Mouse (Mus musculus) ES-E14 (cell line): ENCODE results near the gene Olfr678. TPM values are rescaled to one million over a fixed set of nuclear protein-coding genes. Genes with fewer than 3 reads are reported as not detected.
"Not testable (repeated sequence)": the region's sequence is repeated elsewhere in the genome, so short reads cannot be mapped to it uniquely, and the experiment has no call there.

Source experiments
- DNase-seq: peaks from one replicate; pipeline ENCODE4 v3.0.0-alpha.2; 2013; ENCODE audit warnings: low read depth, low spot score
- H3K27ac ChIP-seq: 2 replicates; pipeline ENCODE4 v1.5.1; 2012; ENCODE audit warnings: low read depth, mild to moderate bottlenecking, low read length, moderate library complexity, mixed read lengths; ENCODE audit not compliant: poor library complexity, insufficient read depth, severe bottlenecking
- H3K36me3 ChIP-seq: 2 replicates; pipeline ENCODE4 v1.6.1; 2012; ENCODE audit warnings: mild to moderate bottlenecking, low read length, moderate library complexity, mixed read lengths; ENCODE audit not compliant: control insufficient read depth, poor library complexity, insufficient read depth, severe bottlenecking
- H3K4me1 ChIP-seq, 2 experiments: fragments of 150-350 bp in 1 of 2; sonication (generic) in 1 of 2; 2 replicates each; pipeline ENCODE4 v1.6.1; 2012; ENCODE audit warnings: low read length in 2 of 2, mild to moderate bottlenecking in 1 of 2, mixed read lengths in 1 of 2; ENCODE audit not compliant: control insufficient read depth in 2 of 2, insufficient read depth in 2 of 2, poor library complexity in 1 of 2
- H3K4me3 ChIP-seq, 2 experiments: fragments of 150-350 bp in 1 of 2; sonication (generic) in 1 of 2; 2 replicates each; pipeline ENCODE4 v1.5.1; 2012; ENCODE audit warnings: low read length in 2 of 2, low read depth in 1 of 2, mild to moderate bottlenecking in 1 of 2, mixed read lengths in 1 of 2; ENCODE audit not compliant: insufficient read depth in 1 of 2, poor library complexity in 1 of 2, severe bottlenecking in 1 of 2
- H3K9ac ChIP-seq: 2 replicates; pipeline ENCODE4 v1.6.1; 2012; ENCODE audit warnings: low read depth, mild to moderate bottlenecking, low read length, mixed read lengths; ENCODE audit not compliant: poor library complexity, insufficient read depth, severe bottlenecking
- H3K9me3 ChIP-seq: fragments of 150-350 bp; sonication (generic); 2 replicates; pipeline ENCODE4 v1.6.1; 2012; ENCODE audit warnings: low read depth, mild to moderate bottlenecking, low read length; ENCODE audit not compliant: control insufficient read depth, insufficient read depth
- CHD2 ChIP-seq: IDR thresholded peaks from 2 replicates; pipeline ENCODE4 v1.6.1; 2014; ENCODE audit warnings: mild to moderate bottlenecking, low read depth, low read length, inconsistent platforms
- HCFC1 ChIP-seq: IDR thresholded peaks from 2 replicates; pipeline ENCODE4 v1.6.1; 2012; ENCODE audit warnings: low read length, inconsistent platforms, borderline replicate concordance; ENCODE audit not compliant: insufficient read depth
- MAFK ChIP-seq: IDR thresholded peaks from 2 replicates; pipeline ENCODE4 v1.6.1; 2014; ENCODE audit warnings: mild to moderate bottlenecking, low read depth, low read length, inconsistent platforms; ENCODE audit not compliant: insufficient read depth
- ZC3H11A ChIP-seq: IDR thresholded peaks from 2 replicates; pipeline ENCODE4 v1.6.1; 2012; ENCODE audit warnings: low read depth, mild to moderate bottlenecking, inconsistent platforms, low read length, borderline replicate concordance
- ZNF384 ChIP-seq: IDR thresholded peaks from 2 replicates; pipeline ENCODE4 v1.6.1; 2012; ENCODE audit warnings: low read depth, low read length, inconsistent platforms
- in situ Hi-C, 2 experiments: fragments of 600-800 bp; cut with MboI; formaldehyde crosslinking; loops; one replicate each; pipeline ENCODE4 v1.15.1; 2025; ENCODE audit warnings: low sequenced_read_pairs in 2 of 2, inconsistent platforms in 1 of 2; ENCODE audit not compliant: unreplicated experiment in 2 of 2
- total RNA-seq: library from RNA; depleted of rRNA; stranded (reverse); fragments of 300-350 nt; gene quantifications from 2 replicates; pipeline ENCODE4 v1.2.3, GENCODE M21; 2012; rRNA removed

Gene Olfr678
- total RNA-seq, 1 experiment: not detected

GRCm38 (mm10) chr7:105058951-105059350, 5.3 kb upstream of the Olfr678 start:
- no peak overlapping the region for H3K27ac ChIP-seq
- DNase-seq: no peak
- no peak for TF ChIP-seq HCFC1
- TF ChIP-seq MAFK: no peak
- TF ChIP-seq ZNF384: no peak
- TF ChIP-seq CHD2: no peak
- TF ChIP-seq ZC3H11A: no peak

GRCm38 (mm10) chr7:105080905-105081304, 16.6 kb downstream of the Olfr678 start, which contains the start of gene Olfr679:
Gene Olfr679, plus strand, starts transcription at chr7:105081205.
- Histone ChIP-seq H3K27ac (no peak within 1 kb of the TSS), H3K4me3 (no peak within 1 kb of the TSS), H3K9me3 (no peaks in the 10 kb centered on the region), H3K9ac (no peak within 1 kb of the TSS), H3K4me1 (no peaks in the 10 kb centered on the region), H3K36me3 (no peaks in the 10 kb centered on the region)
- no peak for TF ChIP-seq HCFC1
- TF ChIP-seq CHD2: no peak
- no peak for TF ChIP-seq ZNF384
- no peak for TF ChIP-seq ZC3H11A
- no peak for TF ChIP-seq MAFK
- in situ Hi-C loops: no loop called here
- no peak for DNase-seq

More at GRCm38 (mm10) chr7:105058951-105059350, 5.3 kb upstream of the Olfr678 start:
- H3K4me3 ChIP-seq: no peak overlapping the region
- no peaks in the 10 kb centered on the region for H3K36me3 ChIP-seq
- H3K9ac ChIP-seq: no peak overlapping the region
- in situ Hi-C loops: no loop called here
- no peaks in the 10 kb centered on the region for H3K4me1 ChIP-seq
- H3K9me3 ChIP-seq: no peaks in the 10 kb centered on the region

- in situ Hi-C loops, H3K4me1 ChIP-seq, H3K9me3 ChIP-seq, H3K4me3 ChIP-seq, H3K27ac ChIP-seq, H3K9ac ChIP-seq, H3K36me3 ChIP-seq, DNase-seq: not testable (repeated sequence)
These were observed 28.4 kb downstream of the Olfr678 start, which contains the start of gene Olfr680-ps1 for GRCm38 (mm10) chr7:105092717-105093116. Gene Olfr680-ps1, minus strand, starts transcription at chr7:105092817.

GRCm38 (mm10) chr7:105116536-105116935, 52.3 kb downstream of the Olfr678 start, which contains the start of gene Olfr681:
Gene Olfr681, plus strand, starts transcription at chr7:105116836.
- Histone ChIP-seq H3K9ac (no peak within 1 kb of the TSS), H3K4me1 (no peaks in the 10 kb centered on the region), H3K9me3 (no peaks in the 10 kb centered on the region), H3K27ac (no peak within 1 kb of the TSS), H3K36me3 (no peaks in the 10 kb centered on the region), H3K4me3 (no peak within 1 kb of the TSS)
- DNase-seq: no peak
- TF ChIP-seq MAFK: no peak
- TF ChIP-seq ZNF384: no peak
- no peak for TF ChIP-seq CHD2
- TF ChIP-seq HCFC1: no peak
- TF ChIP-seq ZC3H11A: no peak
- in situ Hi-C loops: no loop called here

Other genes with a start within 250 kb of the Olfr678 start
- 6.9 and 9.3 TPM in 2 replicates for gene Usp17lb, start 221.9 kb upstream of the Olfr678 start, total RNA-seq
- 1.5 and 3.1 TPM in 2 replicates for gene Usp17la, start 207.5 kb upstream of the Olfr678 start, total RNA-seq
- not detected in 2 replicates for gene Olfr665, start 186.4 kb upstream of the Olfr678 start, total RNA-seq
- not detected in 2 replicates for gene Olfr666, start 168.5 kb upstream of the Olfr678 start, total RNA-seq
- not detected in 2 replicates for gene Olfr667, start 143.0 kb upstream of the Olfr678 start, total RNA-seq
- gene Olfr668, start 136.4 kb upstream of the Olfr678 start, total RNA-seq: not detected in 2 replicates
- not detected in 2 replicates for gene Olfr669, start 130.2 kb upstream of the Olfr678 start, total RNA-seq
- not detected in 2 replicates for gene Olfr670, start 101.9 kb upstream of the Olfr678 start, total RNA-seq
- gene Olfr671, start 85.3 kb upstream of the Olfr678 start, total RNA-seq: not detected in 2 replicates
- not detected in 2 replicates for gene Olfr672, start 62.4 kb upstream of the Olfr678 start, total RNA-seq
- gene Olfr675, start 36.0 kb upstream of the Olfr678 start, total RNA-seq: not detected in 2 replicates
- not detected in 2 replicates for gene Olfr676, start 31.8 kb upstream of the Olfr678 start, total RNA-seq
- gene Olfr677, start 13.1 kb upstream of the Olfr678 start, total RNA-seq: not detected in 2 replicates
- not detected in 2 replicates for gene Olfr679, start 16.7 kb downstream of the Olfr678 start, total RNA-seq
- not detected in 2 replicates for gene Olfr680-ps1, start 28.3 kb downstream of the Olfr678 start, total RNA-seq
- not detected in 2 replicates for gene Olfr681, start 52.4 kb downstream of the Olfr678 start, total RNA-seq
- gene Olfr683, start 82.5 kb downstream of the Olfr678 start, total RNA-seq: not detected in 2 replicates
- not detected in 2 replicates for gene Olfr684, start 99.2 kb downstream of the Olfr678 start, total RNA-seq
- gene Olfr685, start 121.5 kb downstream of the Olfr678 start, total RNA-seq: not detected in 2 replicates
- not detected in 2 replicates for gene Olfr686, start 143.0 kb downstream of the Olfr678 start, total RNA-seq
- gene Olfr688, start 223.6 kb downstream of the Olfr678 start, total RNA-seq: not detected in 2 replicates
- not detected in 2 replicates for gene Olfr689, start 246.7 kb downstream of the Olfr678 start, total RNA-seq